22 mouse cellular contexts compared by ENCODE assay signal in the genomic region with DNA sequence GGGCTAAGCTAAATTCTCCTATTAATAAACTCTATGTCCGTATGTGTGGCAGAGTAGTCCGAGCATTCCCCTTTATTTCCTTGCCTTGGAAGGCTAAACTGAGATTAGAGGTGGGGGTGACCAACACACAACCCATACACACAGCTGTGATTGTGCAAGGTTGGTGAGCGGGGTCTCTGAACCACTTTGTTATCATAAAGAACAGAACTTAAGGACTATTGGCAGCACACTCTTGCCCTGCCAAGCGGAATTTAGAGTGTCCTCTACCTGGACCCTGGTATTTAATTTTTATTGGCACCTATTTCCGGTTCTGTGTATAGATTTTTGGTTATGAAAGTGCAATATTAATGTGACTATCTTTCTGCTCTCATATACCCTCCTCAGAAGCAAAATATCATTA.
A peak's percentile ranks its signal among the peaks of the same experiment; 100 is the strongest.
DNase-seq lines count a peak whose midpoint lies in the region; ATAC-seq and TF ChIP-seq lines count a peak whose summit lies in the region.
"Had no signal": no experiment of that assay in that cellular context is flagged by ENCODE, and none has a peak within 500 bp of the region (broad histone marks: within the 10 kb centered on the region; RNA-seq: fewer than 3 reads in every experiment).

No protein-coding gene starts in this region.

- intact Hi-C loops in gastrocnemius, postnatal 14 days (cut with DNase I; ENCODE audit: low total_unique reads): no loop called here
- intact Hi-C loops in heart, postnatal 10 days (cut with DNase I): no loop called here

- peaks cover 42% of the 10 kb centered on the region for H3K27me3 ChIP-seq in kidney, postnatal 0 days (ENCODE audit: insufficient read depth, low read length)
- H3K27me3 ChIP-seq in embryonic facial prominence, embryonic 11.5 days (ENCODE audit: control insufficient read depth, insufficient read depth, low read length): no peaks in the 10 kb centered on the region; the same call in 1 of the 2 replicates
- H3K27me3 ChIP-seq in embryonic facial prominence, embryonic 14.5 days (replicated peaks; ENCODE audit: control insufficient read depth, insufficient read depth, low read length): peaks cover 43% of the 10 kb centered on the region
- peaks cover 55% of the 10 kb centered on the region for H3K27me3 ChIP-seq in limb, embryonic 13.5 days
- H3K27me3 ChIP-seq: CH12.LX had no signal

- no peak overlapping the region for H3K4me3 ChIP-seq in kidney, postnatal 0 days (replicated peaks; ENCODE audit: low read depth, low read length)
- H3K4me3 ChIP-seq in embryonic facial prominence, embryonic 11.5 days (ENCODE audit: low read depth, low read length): no peak overlapping the region
- H3K4me3 ChIP-seq in embryonic facial prominence, embryonic 14.5 days (ENCODE audit: low read depth, low read length): peak overlapping the region; percentile 11; the same call in 1 of the 2 replicates
- no peak overlapping the region for H3K4me3 ChIP-seq in limb, embryonic 13.5 days
- H3K4me3 ChIP-seq: embryonic facial prominence, embryonic 15.5 days; erythroblast, embryonic 14.5 days; forebrain, embryonic 15.5 days; heart, embryonic 10.5 days; hindbrain, embryonic 13.5 days had no signal

- H3K4me2 ChIP-seq in kidney, postnatal 0 days (ENCODE audit: low read length): no peak overlapping the region
- H3K4me2 ChIP-seq in embryonic facial prominence, embryonic 11.5 days (ENCODE audit: low read depth, low read length): no peak overlapping the region
- peak overlapping the region; percentile 38 for H3K4me2 ChIP-seq in embryonic facial prominence, embryonic 14.5 days (ENCODE audit: low read depth, low read length)
- 0 out of 2 replicates have a peak overlapping the region, but pooled peaks have one; percentile 5 for H3K4me2 ChIP-seq in limb, embryonic 13.5 days (replicated peaks)
- H3K4me2 ChIP-seq: embryonic facial prominence, embryonic 15.5 days; forebrain, embryonic 15.5 days; hindbrain, embryonic 13.5 days had no signal

- no peaks in the 10 kb centered on the region for H3K9me3 ChIP-seq in kidney, postnatal 0 days (replicated peaks; ENCODE audit: low read length)
- H3K9me3 ChIP-seq in embryonic facial prominence, embryonic 11.5 days (replicated peaks; ENCODE audit: control insufficient read depth, low read length): no peaks in the 10 kb centered on the region
- H3K9me3 ChIP-seq in embryonic facial prominence, embryonic 14.5 days (ENCODE audit: control insufficient read depth, low read length): no peaks in the 10 kb centered on the region
- no peaks in the 10 kb centered on the region for H3K9me3 ChIP-seq in limb, embryonic 13.5 days
- H3K9me3 ChIP-seq: embryonic facial prominence, embryonic 15.5 days; forebrain, embryonic 15.5 days; heart, embryonic 10.5 days; hindbrain, embryonic 13.5 days had no signal

- H3K27ac ChIP-seq in kidney, postnatal 0 days: no peak overlapping the region
- no peak overlapping the region for H3K27ac ChIP-seq in embryonic facial prominence, embryonic 11.5 days (replicated peaks; ENCODE audit: low read depth, low read length)
- H3K27ac ChIP-seq in embryonic facial prominence, embryonic 14.5 days (replicated peaks; ENCODE audit: low read depth, low read length): peak overlapping the region; percentile 65
- no peak overlapping the region for H3K27ac ChIP-seq in limb, embryonic 13.5 days
- H3K27ac ChIP-seq: embryonic facial prominence, embryonic 15.5 days; forebrain, embryonic 15.5 days; heart, embryonic 10.5 days; hindbrain, embryonic 13.5 days; hindbrain, postnatal 0 days had no signal

- H3K4me1 ChIP-seq in kidney, postnatal 0 days (replicated peaks; ENCODE audit: insufficient read depth, low read length): peaks cover 10% of the 10 kb centered on the region; the same call in 1 of the 2 replicates
- peaks cover 3% of the 10 kb centered on the region; the same call in 1 of the 2 replicates for H3K4me1 ChIP-seq in embryonic facial prominence, embryonic 11.5 days (ENCODE audit: control insufficient read depth, insufficient read depth, low read length)
- peaks cover 9% of the 10 kb centered on the region for H3K4me1 ChIP-seq in embryonic facial prominence, embryonic 14.5 days (ENCODE audit: control insufficient read depth, insufficient read depth, low read length)
- H3K4me1 ChIP-seq in limb, embryonic 13.5 days: peaks cover 43% of the 10 kb centered on the region

- H3K36me3 ChIP-seq in kidney, postnatal 0 days (ENCODE audit: insufficient read depth, low read length): no peaks in the 10 kb centered on the region
- H3K36me3 ChIP-seq in embryonic facial prominence, embryonic 11.5 days (replicated peaks; ENCODE audit: control insufficient read depth, insufficient read depth, low read depth, low read length): no peaks in the 10 kb centered on the region
- H3K36me3 ChIP-seq in embryonic facial prominence, embryonic 14.5 days (ENCODE audit: control insufficient read depth, insufficient read depth, low read length): no peaks in the 10 kb centered on the region
- no peaks in the 10 kb centered on the region for H3K36me3 ChIP-seq in limb, embryonic 13.5 days
- H3K36me3 ChIP-seq: embryonic facial prominence, embryonic 15.5 days; forebrain, embryonic 15.5 days; heart, embryonic 10.5 days; hindbrain, embryonic 13.5 days had no signal

- peak; percentile 25 for DNase-seq in kidney, postnatal 0 days (ENCODE audit: low spot score)
- DNase-seq in kidney, postnatal 25 days: no peak
- peak; percentile 41 for DNase-seq in embryonic facial prominence, embryonic 11.5 days (ENCODE audit: low spot score)
- no peak for DNase-seq in embryonic facial prominence, embryonic 14.5 days (ENCODE audit: low spot score)
- no peak for DNase-seq in gastrocnemius, postnatal 14 days
- DNase-seq in heart, postnatal 10 days: no peak
- DNase-seq: adrenal gland, postnatal 14 days; cerebellum, adult 18-20 months; cerebellum, adult 9-11 months; cerebellum, postnatal 36 days; heart, adult 18-20 months; heart, postnatal 14 days had no signal

- no peak for TF ChIP-seq CTCF in kidney, postnatal 0 days (IDR thresholded peaks at IDR 0.05; ENCODE audit: low read depth)

- no peak for ATAC-seq in kidney, postnatal 0 days (replicated peaks; ENCODE audit: low FRiP score, low read depth)
- ATAC-seq in embryonic facial prominence, embryonic 11.5 days (replicated peaks; ENCODE audit: insufficient number of reproducible peaks, low FRiP score, low TSS enrichment, low read depth): no peak
- ATAC-seq in embryonic facial prominence, embryonic 14.5 days (ENCODE audit: low read depth): no peak
- no peak for ATAC-seq in limb, embryonic 13.5 days (ENCODE audit: low FRiP score, low read depth)
- ATAC-seq: activated CD4-positive, CD25-positive, alpha-beta regulatory T cell, adult 4 months; forebrain, embryonic 15.5 days; hindbrain, postnatal 0 days; Patski had no signal

- WGBS in kidney, postnatal 0 days: 47% methylated on average over 5 of the region's 5 CpGs
- 41% methylated on average over 5 of the region's 5 CpGs for WGBS in embryonic facial prominence, embryonic 11.5 days
- WGBS in embryonic facial prominence, embryonic 14.5 days: 65% methylated on average over 5 of the region's 5 CpGs
- 38% methylated on average over 5 of the region's 5 CpGs for WGBS in limb, embryonic 13.5 days

- no peak overlapping the region for H3K9ac ChIP-seq in kidney, postnatal 0 days (ENCODE audit: low read depth, low read length)
- H3K9ac ChIP-seq in embryonic facial prominence, embryonic 11.5 days (replicated peaks; ENCODE audit: low read length): no peak overlapping the region
- peak overlapping the region; percentile 46 for H3K9ac ChIP-seq in embryonic facial prominence, embryonic 14.5 days (ENCODE audit: low read depth, low read length)
- no peak overlapping the region for H3K9ac ChIP-seq in limb, embryonic 13.5 days
- H3K9ac ChIP-seq: embryonic facial prominence, embryonic 15.5 days; forebrain, embryonic 15.5 days; hindbrain, embryonic 13.5 days had no signal

Comparison
In these comparisons a context has a peak if more than half of its experiments do, and no peak if none do; other contexts are left out.
1. DNase-seq: peak in kidney, postnatal 0 days (single experiment) and embryonic facial prominence, embryonic 11.5 days (single experiment); none in kidney, postnatal 25 days (0 of 2), embryonic facial prominence, embryonic 14.5 days (single experiment), gastrocnemius, postnatal 14 days (single experiment) and heart, postnatal 10 days (0 of 2).
2. H3K4me2 ChIP-seq: peak in embryonic facial prominence, embryonic 14.5 days (single experiment) and limb, embryonic 13.5 days (single experiment); none in kidney, postnatal 0 days (single experiment) and embryonic facial prominence, embryonic 11.5 days (single experiment).